Mouse (Mus musculus) urinary bladder, postnatal 14 days (tissue): Measurements from ENCODE around the gene Cyp2d34.
A peak's percentile ranks its signal among the peaks of the same experiment; 100 is the strongest.

Experiments
- DNase-seq: peaks from one replicate; pipeline ENCODE4 v3.0.0; 2021; ENCODE audit warnings: low spot score

Cyp2d34 gene

GRCm38 (mm10) chr15:82620531-82621202, at the start of gene Cyp2d34:
Gene Cyp2d34 (minus strand): TSS chr15:82620946.
- DNase-seq = peak; percentile 1

- no peak for DNase-seq
Observed at GRCm38 (mm10) chr15:82656346-82656745, 35.6 kb upstream of the Cyp2d34 start.

GRCm38 (mm10) chr15:82644371-82644770, 23.6 kb upstream of the Cyp2d34 start:
- no peak for DNase-seq

- DNase-seq = no peak
Observed at GRCm38 (mm10) chr15:82643771-82644170, 23.0 kb upstream of the Cyp2d34 start.

GRCm38 (mm10) chr15:82642771-82643170, 22.0 kb upstream of the Cyp2d34 start:
- DNase-seq = no peak

GRCm38 (mm10) chr15:82641921-82642320, 21.2 kb upstream of the Cyp2d34 start:
- DNase-seq = no peak

- DNase-seq = no peak
Observed at GRCm38 (mm10) chr15:82641390-82641789, 20.6 kb upstream of the Cyp2d34 start.

- peak; percentile 2 for DNase-seq
Observed at GRCm38 (mm10) chr15:82640201-82640600, 19.5 kb upstream of the Cyp2d34 start.

- DNase-seq = peak; percentile 1
Observed at GRCm38 (mm10) chr15:82637130-82638075, 16.7 kb upstream of the Cyp2d34 start.

GRCm38 (mm10) chr15:82634976-82635375, 14.2 kb upstream of the Cyp2d34 start:
- no peak for DNase-seq

- DNase-seq = no peak
Observed at GRCm38 (mm10) chr15:82621993-82622392, 1.2 kb upstream of the Cyp2d34 start.

GRCm38 (mm10) chr15:82618362-82619020, 2.3 kb downstream of the Cyp2d34 start:
- DNase-seq = peak; percentile 2

- DNase-seq = no peak
Observed at GRCm38 (mm10) chr15:82582621-82583020, 38.1 kb downstream of the Cyp2d34 start.

- no peak for DNase-seq
Observed at GRCm38 (mm10) chr15:82579071-82579470, 41.7 kb downstream of the Cyp2d34 start.

- DNase-seq = no peak
Observed at GRCm38 (mm10) chr15:82572856-82573255, 47.9 kb downstream of the Cyp2d34 start.
